Mouse (Mus musculus): Measurements from ENCODE around the gene Scyl2. TPM values are rescaled to one million over a fixed set of nuclear protein-coding genes. Genes with fewer than 3 reads are reported as not detected.
A peak's percentile ranks its signal among the peaks of the same experiment; 100 is the strongest.
"Not testable (repeated sequence)": the region's sequence is repeated elsewhere in the genome, so short reads cannot be mapped to it uniquely, and the experiment has no call there.

Scyl2 gene
- polyA plus RNA-seq, 1 experiment, result 58.2 TPM

- no peaks in the 10 kb centered on the region for H3K27me3 ChIP-seq (ENCODE audit: control insufficient read depth, insufficient read depth, low read length, poor library complexity, severe bottlenecking)
- no peak overlapping the region for H3K27ac ChIP-seq (ENCODE audit: insufficient read depth, low read length)
- no peak for TF ChIP-seq CTCF (IDR thresholded peaks at IDR 0.05; ENCODE audit: low read depth, low read length)
- TF ChIP-seq POLR2A (IDR thresholded peaks at IDR 0.05; ENCODE audit: insufficient read depth, low read length), result no peak
- no peak for TF ChIP-seq EP300 (IDR thresholded peaks at IDR 0.05; ENCODE audit: insufficient read depth, low read depth, low read length)
- no peak overlapping the region for H3K9ac ChIP-seq (ENCODE audit: low read depth, poor library complexity, severe bottlenecking)
- H3K4me3 ChIP-seq (ENCODE audit: low read depth, low read length), result no peak overlapping the region
- H3K4me1 ChIP-seq (ENCODE audit: control insufficient read depth, insufficient read depth, low read length), result no peaks in the 10 kb centered on the region
- H3K36me3 ChIP-seq (ENCODE audit: control insufficient read depth, insufficient read depth, low read length, poor library complexity, severe bottlenecking), result no peaks in the 10 kb centered on the region
- H3K9me3 ChIP-seq (replicated peaks; ENCODE audit: control insufficient read depth, insufficient read depth, low read length, poor library complexity, severe bottlenecking), result no peaks in the 10 kb centered on the region
Measured at GRCm38 (mm10) chr10:89697956-89698355, 11.9 kb upstream of the Scyl2 start.

GRCm38 (mm10) chr10:89696270-89696669 lies 10.2 kb upstream of the Scyl2 start:
- H3K27ac ChIP-seq (ENCODE audit: insufficient read depth, low read length); H3K27me3 ChIP-seq (ENCODE audit: control insufficient read depth, insufficient read depth, low read length, poor library complexity, severe bottlenecking); H3K36me3 ChIP-seq (ENCODE audit: control insufficient read depth, insufficient read depth, low read length, poor library complexity, severe bottlenecking); H3K4me1 ChIP-seq (ENCODE audit: control insufficient read depth, insufficient read depth, low read length); H3K9ac ChIP-seq (ENCODE audit: low read depth, poor library complexity, severe bottlenecking); H3K9me3 ChIP-seq (replicated peaks; ENCODE audit: control insufficient read depth, insufficient read depth, low read length, poor library complexity, severe bottlenecking); H3K4me3 ChIP-seq (ENCODE audit: low read depth, low read length): not testable (repeated sequence)

- no peak overlapping the region for H3K9ac ChIP-seq (ENCODE audit: low read depth, poor library complexity, severe bottlenecking)
- H3K9me3 ChIP-seq (replicated peaks; ENCODE audit: control insufficient read depth, insufficient read depth, low read length, poor library complexity, severe bottlenecking), result no peaks in the 10 kb centered on the region
- H3K27ac ChIP-seq (ENCODE audit: insufficient read depth, low read length), result no peak overlapping the region
- H3K4me3 ChIP-seq (ENCODE audit: low read depth, low read length), result no peak overlapping the region
- no peaks in the 10 kb centered on the region for H3K27me3 ChIP-seq (ENCODE audit: control insufficient read depth, insufficient read depth, low read length, poor library complexity, severe bottlenecking)
- no peaks in the 10 kb centered on the region for H3K36me3 ChIP-seq (ENCODE audit: control insufficient read depth, insufficient read depth, low read length, poor library complexity, severe bottlenecking)
- TF ChIP-seq POLR2A (IDR thresholded peaks at IDR 0.05; ENCODE audit: insufficient read depth, low read length) (no peak), CTCF (IDR thresholded peaks at IDR 0.05; ENCODE audit: low read depth, low read length) (no peak), EP300 (IDR thresholded peaks at IDR 0.05; ENCODE audit: insufficient read depth, low read depth, low read length) (no peak)
- H3K4me1 ChIP-seq (ENCODE audit: control insufficient read depth, insufficient read depth, low read length), result no peaks in the 10 kb centered on the region
Measured at GRCm38 (mm10) chr10:89695194-89695911, 9.3 kb upstream of the Scyl2 start.

GRCm38 (mm10) chr10:89690021-89690420 lies 3.9 kb upstream of the Scyl2 start:
- Histone ChIP-seq H3K4me3 (ENCODE audit: low read depth, low read length) (peak overlapping the region; percentile 24), H3K9ac (ENCODE audit: low read depth, poor library complexity, severe bottlenecking) (0 out of 2 replicates have a peak overlapping the region, but pooled peaks have one; percentile 25), H3K36me3 (ENCODE audit: control insufficient read depth, insufficient read depth, low read length, poor library complexity, severe bottlenecking) (no peaks in the 10 kb centered on the region), H3K27me3 (ENCODE audit: control insufficient read depth, insufficient read depth, low read length, poor library complexity, severe bottlenecking) (no peaks in the 10 kb centered on the region), H3K4me1 (ENCODE audit: control insufficient read depth, insufficient read depth, low read length) (no peaks in the 10 kb centered on the region), H3K9me3 (replicated peaks; ENCODE audit: control insufficient read depth, insufficient read depth, low read length, poor library complexity, severe bottlenecking) (no peaks in the 10 kb centered on the region), H3K27ac (ENCODE audit: insufficient read depth, low read length) (no peak overlapping the region)
- no peak for TF ChIP-seq CTCF (IDR thresholded peaks at IDR 0.05; ENCODE audit: low read depth, low read length)
- no peak for TF ChIP-seq EP300 (IDR thresholded peaks at IDR 0.05; ENCODE audit: insufficient read depth, low read depth, low read length)
- no peak for TF ChIP-seq POLR2A (IDR thresholded peaks at IDR 0.05; ENCODE audit: insufficient read depth, low read length)

- TF ChIP-seq CTCF (IDR thresholded peaks at IDR 0.05; ENCODE audit: low read depth, low read length) (no peak), POLR2A (IDR thresholded peaks at IDR 0.05; ENCODE audit: insufficient read depth, low read length) (no peak), EP300 (IDR thresholded peaks at IDR 0.05; ENCODE audit: insufficient read depth, low read depth, low read length) (no peak)
- Histone ChIP-seq H3K4me3 (ENCODE audit: low read depth, low read length) (no peak overlapping the region), H3K9me3 (replicated peaks; ENCODE audit: control insufficient read depth, insufficient read depth, low read length, poor library complexity, severe bottlenecking) (no peaks in the 10 kb centered on the region)
Measured at GRCm38 (mm10) chr10:89687455-89687854, 1.4 kb upstream of the Scyl2 start.

GRCm38 (mm10) chr10:89685391-89686138 lies 520 bp downstream of the Scyl2 start:
- no peaks in the 10 kb centered on the region for H3K4me1 ChIP-seq (ENCODE audit: control insufficient read depth, insufficient read depth, low read length)
- H3K27me3 ChIP-seq (ENCODE audit: control insufficient read depth, insufficient read depth, low read length, poor library complexity, severe bottlenecking), result no peaks in the 10 kb centered on the region
- H3K4me3 ChIP-seq (ENCODE audit: low read depth, low read length), result peak overlapping the region; percentile 74
- TF ChIP-seq POLR2A (IDR thresholded peaks at IDR 0.05; ENCODE audit: insufficient read depth, low read length) (no peak), CTCF (IDR thresholded peaks at IDR 0.05; ENCODE audit: low read depth, low read length) (no peak), EP300 (IDR thresholded peaks at IDR 0.05; ENCODE audit: insufficient read depth, low read depth, low read length) (no peak)
- H3K27ac ChIP-seq (ENCODE audit: insufficient read depth, low read length), result no peak overlapping the region
- peak overlapping the region; percentile 81 for H3K9ac ChIP-seq (ENCODE audit: low read depth, poor library complexity, severe bottlenecking)
- no peaks in the 10 kb centered on the region for H3K36me3 ChIP-seq (ENCODE audit: control insufficient read depth, insufficient read depth, low read length, poor library complexity, severe bottlenecking)
- no peaks in the 10 kb centered on the region for H3K9me3 ChIP-seq (replicated peaks; ENCODE audit: control insufficient read depth, insufficient read depth, low read length, poor library complexity, severe bottlenecking)

More at GRCm38 (mm10) chr10:89687455-89687854, 1.4 kb upstream of the Scyl2 start:
- no peak overlapping the region for H3K27ac ChIP-seq (ENCODE audit: insufficient read depth, low read length)
- no peaks in the 10 kb centered on the region for H3K36me3 ChIP-seq (ENCODE audit: control insufficient read depth, insufficient read depth, low read length, poor library complexity, severe bottlenecking)
- no peak overlapping the region for H3K9ac ChIP-seq (ENCODE audit: low read depth, poor library complexity, severe bottlenecking)
- H3K4me1 ChIP-seq (ENCODE audit: control insufficient read depth, insufficient read depth, low read length), result no peaks in the 10 kb centered on the region
- H3K27me3 ChIP-seq (ENCODE audit: control insufficient read depth, insufficient read depth, low read length, poor library complexity, severe bottlenecking), result no peaks in the 10 kb centered on the region

All from ES-Bruce4 (cell line).